Mouse (Mus musculus) liver, embryonic 11.5 days (tissue): Measurements from ENCODE around the gene Vgf. TPM values are rescaled to one million over a fixed set of nuclear protein-coding genes. Genes with fewer than 3 reads are reported as not detected.
A peak's percentile ranks its signal among the peaks of the same experiment; 100 is the strongest.

ENCODE experiments used
- ATAC-seq: fragments of 200-750 bp; cut with Nextera tagmentation; replicated peaks from 2 replicates; pipeline ENCODE4 v1.8.0; 2017; ENCODE audit warnings: moderate number of reproducible peaks, mild to moderate bottlenecking, moderate TSS enrichment, moderate library complexity; ENCODE audit not compliant: low FRiP score
- DNase-seq: peaks from one replicate; pipeline ENCODE4 v3.0.0-alpha.2; 2017; ENCODE audit warnings: low spot score
- H3K27ac ChIP-seq: fragments of 300-500 bp; sonication (generic); 2 replicates; pipeline ENCODE4 v1.5.1; 2014; ENCODE audit warnings: mild to moderate bottlenecking, low read depth, low read length, control low read depth
- H3K27me3 ChIP-seq: fragments of 300-500 bp; sonication (generic); replicated peaks from 2 replicates; pipeline ENCODE4 v1.6.1; 2014; ENCODE audit warnings: low read length, mixed read lengths; ENCODE audit not compliant: control insufficient read depth, insufficient read depth
- H3K36me3 ChIP-seq: fragments of 300-500 bp; sonication (generic); 2 replicates; pipeline ENCODE4 v1.6.1; 2014; ENCODE audit warnings: mild to moderate bottlenecking, low read length, moderate library complexity, mixed read lengths; ENCODE audit not compliant: control insufficient read depth, insufficient read depth
- H3K4me1 ChIP-seq: fragments of 300-500 bp; sonication (generic); replicated peaks from 2 replicates; pipeline ENCODE4 v1.6.1; 2014; ENCODE audit warnings: low read length, mixed read lengths; ENCODE audit not compliant: control insufficient read depth, insufficient read depth
- H3K4me2 ChIP-seq: fragments of 300-500 bp; sonication (generic); 2 replicates; pipeline ENCODE4 v1.6.1; 2014; ENCODE audit warnings: mild to moderate bottlenecking, control low read depth, moderate library complexity
- H3K4me3 ChIP-seq: fragments of 300-500 bp; sonication (generic); 2 replicates; pipeline ENCODE4 v1.5.1; 2014; ENCODE audit warnings: low read depth, low read length, control low read depth
- H3K9ac ChIP-seq: fragments of 300-500 bp; sonication (generic); 2 replicates; pipeline ENCODE4 v1.6.1; 2014; ENCODE audit warnings: low read depth, low read length, control low read depth
- H3K9me3 ChIP-seq: fragments of 300-500 bp; sonication (generic); 2 replicates; pipeline ENCODE4 v1.6.1; 2016; ENCODE audit warnings: low read length, inconsistent platforms, mixed read lengths; ENCODE audit not compliant: control insufficient read depth
- WGBS: fragments of 180-500 bp; shearing (Covaris S2); extraction: QIAGEN DNeasy Blood & Tissue Kit; methylation state at CpG from one replicate; pipeline ENCODE4 v1.1.7; 2014; 5-methylcytosine and 5-hydroxymethylcytosine counted together
- polyA plus RNA-seq: library from polyadenylated mRNA; unstranded; fragments of >200 nt; fragmentation: Nextera tagmentation; extraction: Ambion mirVana; gene quantifications from 2 replicates; pipeline ENCODE4 v1.2.1, GENCODE M21; 2014

The Vgf gene
- polyA plus RNA-seq, 1 experiment from 2014 or later, result 0.07 TPM

DNA sequence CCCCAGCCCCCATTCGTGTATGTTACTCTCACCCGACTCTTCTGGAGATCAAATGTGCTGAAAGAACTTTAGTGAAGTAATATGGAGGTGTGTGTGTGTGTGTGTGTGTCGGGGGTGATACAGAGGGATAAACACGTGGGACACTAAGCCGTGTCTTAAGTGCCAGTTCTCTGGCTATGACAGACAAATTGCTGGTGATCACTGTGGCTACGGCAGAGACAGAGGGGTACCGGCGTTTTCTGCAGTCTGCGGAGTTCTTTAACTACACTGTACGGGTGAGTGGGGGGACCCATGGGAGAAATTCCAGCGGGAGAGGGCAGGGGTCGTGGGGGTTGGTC lies 38.3 kb upstream of the Vgf start, which contains the start of gene Znhit1:
Gene Znhit1, minus strand, starts transcription at position 88 of the 338 bp plus-strand sequence.
- H3K9ac ChIP-seq, result peak within 1 kb of the TSS; percentile 85
- no peaks in the 10 kb centered on the region for H3K27me3 ChIP-seq
- H3K36me3 ChIP-seq, result peaks cover 24% of the 10 kb centered on the region
- DNase-seq (no peak), ATAC-seq (peak; percentile 1; the same call in 1 of the 2 replicates)
- H3K4me1 ChIP-seq, result peaks cover 6% of the 10 kb centered on the region; the same call in 1 of the 2 replicates
- peak within 1 kb of the TSS; percentile 85 for H3K27ac ChIP-seq
- no peaks in the 10 kb centered on the region for H3K9me3 ChIP-seq
- H3K4me3 ChIP-seq, result peak within 1 kb of the TSS; percentile 77
- WGBS, result 9% methylated on average over 12 of the region's 12 CpGs
- peak within 1 kb of the TSS; percentile 86 for H3K4me2 ChIP-seq

- 71% methylated on average over 7 of the region's 7 CpGs for WGBS
- Histone ChIP-seq H3K9ac (peak overlapping the region; percentile 85), H3K4me1 (peaks cover 6% of the 10 kb centered on the region; the same call in 1 of the 2 replicates), H3K27me3 (no peaks in the 10 kb centered on the region), H3K9me3 (no peaks in the 10 kb centered on the region), H3K36me3 (peaks cover 27% of the 10 kb centered on the region), H3K4me3 (peak overlapping the region; percentile 77), H3K27ac (no peak overlapping the region), H3K4me2 (peak overlapping the region; percentile 86)
- ATAC-seq (no peak), DNase-seq (no peak)
Observed at GRCm38 (mm10) chr5:136988420-136988819, 37.8 kb upstream of the Vgf start.

GRCm38 (mm10) chr5:136989801-136990200 lies 36.4 kb upstream of the Vgf start:
- Histone ChIP-seq H3K9me3 (no peaks in the 10 kb centered on the region), H3K27me3 (no peaks in the 10 kb centered on the region), H3K4me1 (peaks cover 6% of the 10 kb centered on the region; the same call in 1 of the 2 replicates), H3K4me2 (no peak overlapping the region), H3K36me3 (peaks cover 37% of the 10 kb centered on the region), H3K9ac (no peak overlapping the region), H3K4me3 (no peak overlapping the region), H3K27ac (no peak overlapping the region)
- ATAC-seq (no peak), DNase-seq (no peak)
- 88% methylated on average over 6 of the region's 6 CpGs for WGBS

DNA sequence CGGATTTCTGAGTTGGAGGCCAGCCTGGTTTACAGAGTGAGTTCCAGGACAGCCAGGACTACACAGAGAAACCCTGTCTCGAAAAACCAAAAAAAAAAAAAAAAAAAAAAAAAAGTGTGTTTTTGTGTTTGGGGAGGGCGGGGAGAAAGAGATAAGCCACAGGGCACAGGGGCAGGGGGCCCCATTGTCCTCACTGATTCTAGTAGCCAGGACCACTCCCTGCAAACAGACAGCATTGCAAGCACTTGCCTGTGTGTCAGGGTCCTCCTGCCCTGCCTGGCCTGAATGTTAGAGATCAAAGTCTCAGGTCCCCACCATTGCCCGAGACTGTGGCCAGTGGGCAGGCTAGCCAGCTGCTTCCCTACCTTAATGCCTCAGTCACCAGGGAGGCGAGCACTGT lies 26.7 kb upstream of the Vgf start:
- DNase-seq (peak; percentile 49), ATAC-seq (peak; percentile 63)
- Histone ChIP-seq H3K4me3 (no peak overlapping the region), H3K9ac (peak overlapping the region; percentile 34; the same call in 1 of the 2 replicates), H3K36me3 (peaks cover 7% of the 10 kb centered on the region), H3K4me2 (peak overlapping the region; percentile 50), H3K27ac (peak overlapping the region; percentile 10; the same call in 1 of the 2 replicates), H3K4me1 (peaks cover 15% of the 10 kb centered on the region), H3K27me3 (no peaks in the 10 kb centered on the region), H3K9me3 (no peaks in the 10 kb centered on the region)
- WGBS, result 63% methylated on average over 4 of the region's 5 CpGs

DNA sequence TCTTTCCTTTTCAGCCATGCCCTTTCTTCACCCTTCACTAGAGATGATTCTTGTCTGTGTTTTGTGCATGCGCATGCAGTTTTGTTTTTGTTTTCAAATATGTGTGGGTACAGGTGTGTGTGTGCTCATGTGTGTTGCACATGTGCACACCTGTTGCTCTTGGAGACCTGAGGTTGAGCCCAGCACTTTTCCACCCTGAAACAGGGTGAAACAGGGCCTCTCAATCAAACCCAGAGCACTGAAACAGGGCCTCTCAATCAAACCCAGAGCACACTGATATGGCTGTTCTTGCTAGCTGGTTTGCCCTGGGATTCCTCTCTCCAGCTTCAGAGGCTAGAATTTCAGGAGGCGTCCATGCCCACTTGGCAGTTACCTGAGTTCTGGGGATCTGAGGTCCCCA lies 25.6 kb upstream of the Vgf start:
- Histone ChIP-seq H3K36me3 (no peaks in the 10 kb centered on the region), H3K4me3 (no peak overlapping the region), H3K27me3 (no peaks in the 10 kb centered on the region), H3K9ac (no peak overlapping the region), H3K4me2 (peak overlapping the region; percentile 18; the same call in 1 of the 2 replicates), H3K9me3 (no peaks in the 10 kb centered on the region), H3K27ac (no peak overlapping the region), H3K4me1 (peaks cover 15% of the 10 kb centered on the region)
- peak; percentile 46 for DNase-seq
- ATAC-seq, result no peak
- 79% methylated on average over 2 of the region's 2 CpGs for WGBS

DNA sequence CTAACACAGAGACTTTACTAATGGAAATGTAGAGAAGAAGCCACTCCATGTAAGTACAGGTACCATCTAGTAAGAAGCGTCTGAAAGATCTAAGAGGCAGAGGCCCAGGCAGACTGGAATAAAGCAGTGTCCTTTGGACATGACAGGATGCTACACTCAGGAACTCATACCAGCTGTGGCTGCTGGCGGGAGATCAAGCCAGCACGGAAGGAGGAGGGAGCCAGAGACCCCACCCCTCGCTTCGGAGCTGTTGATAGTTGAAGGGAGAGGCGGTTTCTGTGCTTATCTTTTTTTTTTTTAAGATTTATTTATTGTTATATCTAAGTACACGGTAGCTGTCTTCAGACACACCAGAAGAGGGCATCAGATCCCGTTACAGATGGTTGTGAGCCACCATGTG lies 18.9 kb upstream of the Vgf start:
- Histone ChIP-seq H3K9me3 (no peaks in the 10 kb centered on the region), H3K4me1 (no peaks in the 10 kb centered on the region), H3K9ac (no peak overlapping the region), H3K36me3 (no peaks in the 10 kb centered on the region), H3K4me2 (no peak overlapping the region), H3K27me3 (0 out of 2 replicates have a peak, but pooled peaks cover 2% of the 10 kb centered on the region), H3K27ac (no peak overlapping the region), H3K4me3 (no peak overlapping the region)
- DNase-seq, result no peak
- WGBS, result 42% methylated on average over 8 of the region's 8 CpGs
- ATAC-seq, result no peak

GRCm38 (mm10) chr5:137009988-137010387 lies 16.2 kb upstream of the Vgf start:
- H3K36me3 ChIP-seq, result no peaks in the 10 kb centered on the region
- H3K27ac ChIP-seq, result no peak overlapping the region
- 24% methylated on average over 3 of the region's 3 CpGs for WGBS
- H3K4me3 ChIP-seq, result no peak overlapping the region
- H3K9me3 ChIP-seq, result no peaks in the 10 kb centered on the region
- H3K9ac ChIP-seq, result no peak overlapping the region
- no peak for ATAC-seq
- no peaks in the 10 kb centered on the region for H3K4me1 ChIP-seq
- 0 out of 2 replicates have a peak, but pooled peaks cover 2% of the 10 kb centered on the region for H3K27me3 ChIP-seq
- no peak for DNase-seq
- no peak overlapping the region for H3K4me2 ChIP-seq

DNA sequence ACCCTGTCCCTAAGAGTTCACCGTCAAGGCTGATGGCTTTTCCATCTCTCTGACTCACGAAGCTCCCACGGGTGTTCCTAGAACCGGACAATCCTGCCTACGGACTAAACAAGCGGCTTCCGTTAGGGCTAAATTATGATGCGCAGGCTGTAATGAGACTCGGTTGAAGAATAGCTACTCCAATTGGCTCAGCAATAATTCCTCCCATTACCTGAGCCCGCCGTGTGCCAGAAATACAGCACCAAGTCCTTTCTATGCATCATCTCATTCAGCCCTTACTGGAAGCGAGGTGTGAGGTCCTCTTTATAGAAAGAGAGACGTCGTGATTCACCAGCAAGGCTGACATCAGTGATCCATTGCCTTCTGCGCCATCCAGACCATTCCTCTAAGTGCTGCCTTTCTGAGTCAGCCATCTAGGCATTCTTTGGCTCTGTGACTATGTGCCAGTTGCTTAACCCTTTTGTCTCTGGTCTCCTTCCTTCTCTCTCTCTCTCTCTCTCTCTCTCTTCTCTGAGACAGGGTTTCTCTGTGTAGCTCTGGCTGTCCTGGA lies 13.7 kb upstream of the Vgf start:
- no peaks in the 10 kb centered on the region for H3K4me1 ChIP-seq
- H3K9me3 ChIP-seq, result no peaks in the 10 kb centered on the region
- no peak for DNase-seq
- 75% methylated on average over 15 of the region's 15 CpGs for WGBS
- no peak overlapping the region for H3K9ac ChIP-seq
- H3K27me3 ChIP-seq, result 0 out of 2 replicates have a peak, but pooled peaks cover 2% of the 10 kb centered on the region
- no peaks in the 10 kb centered on the region for H3K36me3 ChIP-seq
- no peak overlapping the region for H3K4me3 ChIP-seq
- H3K4me2 ChIP-seq, result no peak overlapping the region
- H3K27ac ChIP-seq, result no peak overlapping the region
- ATAC-seq, result no peak

GRCm38 (mm10) chr5:137015913-137016312 lies 10.3 kb upstream of the Vgf start:
- no peaks in the 10 kb centered on the region for H3K4me1 ChIP-seq
- no peak overlapping the region for H3K9ac ChIP-seq
- no peak for ATAC-seq
- H3K27me3 ChIP-seq, result 0 out of 2 replicates have a peak, but pooled peaks cover 4% of the 10 kb centered on the region
- no peak for DNase-seq
- no peak overlapping the region for H3K4me2 ChIP-seq
- no peaks in the 10 kb centered on the region for H3K9me3 ChIP-seq
- no peaks in the 10 kb centered on the region for H3K36me3 ChIP-seq
- 88% methylated on average over 3 of the region's 3 CpGs for WGBS
- H3K27ac ChIP-seq, result no peak overlapping the region
- no peak overlapping the region for H3K4me3 ChIP-seq
